Mouse (Mus musculus): ENCODE measurements around the gene Pcsk6.
A peak's percentile ranks its signal among the peaks of the same experiment; 100 is the strongest.
"Not testable (repeated sequence)": the region's sequence is repeated elsewhere in the genome, so short reads cannot be mapped to it uniquely, and the experiment has no call there.

The Pcsk6 gene

DNA sequence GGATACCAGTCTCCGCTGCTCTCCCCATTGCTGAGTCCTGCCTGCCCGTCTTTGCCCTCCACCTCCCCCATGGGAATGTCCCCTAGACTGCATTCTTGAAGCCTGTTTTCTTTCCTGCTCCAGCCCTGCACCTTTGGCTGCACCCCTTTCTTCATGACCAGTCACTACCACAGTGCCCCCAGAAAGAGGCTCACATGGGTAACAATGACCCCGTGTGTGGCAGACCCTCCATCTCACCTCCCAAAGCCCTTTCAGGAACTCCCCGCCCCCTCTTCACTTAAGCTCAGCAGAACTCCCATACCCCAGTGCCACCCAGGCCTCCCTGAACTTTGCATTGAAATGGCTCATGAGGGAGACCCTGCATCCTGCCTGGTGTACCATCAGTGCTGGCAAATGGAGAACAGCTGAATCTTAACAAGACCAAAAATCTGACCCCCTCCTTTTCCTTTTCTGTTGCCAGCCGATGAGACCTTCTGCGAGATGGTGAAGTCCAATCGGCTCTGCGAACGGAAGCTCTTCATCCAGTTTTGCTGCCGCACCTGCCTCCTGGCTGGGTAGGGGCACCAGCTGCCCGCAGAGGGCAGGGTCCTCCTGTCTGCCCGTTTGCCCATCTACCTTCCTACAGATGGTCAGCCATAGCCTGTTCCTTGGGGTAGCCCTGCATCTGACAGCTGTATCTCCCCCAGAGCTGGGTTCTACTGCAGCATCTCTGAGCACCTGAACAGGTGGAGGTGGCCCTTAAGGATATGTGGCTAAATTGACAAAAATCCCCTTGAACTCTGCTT is 187.1 kb downstream of the Pcsk6 start:
- DNase-seq (ENCODE audit: low spot score in 2 of 2): no peak

DNA sequence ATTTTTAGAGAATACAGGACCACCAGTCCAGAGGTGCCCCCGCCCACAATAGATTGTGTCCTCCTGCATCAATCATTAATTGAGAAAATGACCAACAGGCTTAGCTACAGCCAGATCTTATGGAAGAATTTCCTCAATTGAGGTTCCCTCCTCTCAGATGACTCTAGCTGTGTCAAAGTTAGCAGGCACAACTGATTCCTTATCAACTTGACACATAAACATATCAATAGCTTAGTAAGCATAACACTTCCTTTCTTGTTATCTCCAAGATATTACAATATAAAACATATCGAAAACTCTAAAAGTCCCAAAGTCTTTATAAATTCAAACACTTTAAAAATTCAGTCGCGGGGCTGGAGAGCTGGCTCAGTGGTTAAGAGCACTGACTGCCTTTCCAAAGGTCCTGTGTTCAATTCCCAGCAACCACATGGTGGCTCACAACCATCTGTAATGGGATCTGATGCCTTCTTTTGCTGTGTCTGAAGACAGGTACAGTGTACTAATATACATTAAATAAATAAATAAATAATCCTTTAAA is 192.5 kb downstream of the Pcsk6 start:
- DNase-seq (ENCODE audit: low spot score in 2 of 2): no peak

DNA sequence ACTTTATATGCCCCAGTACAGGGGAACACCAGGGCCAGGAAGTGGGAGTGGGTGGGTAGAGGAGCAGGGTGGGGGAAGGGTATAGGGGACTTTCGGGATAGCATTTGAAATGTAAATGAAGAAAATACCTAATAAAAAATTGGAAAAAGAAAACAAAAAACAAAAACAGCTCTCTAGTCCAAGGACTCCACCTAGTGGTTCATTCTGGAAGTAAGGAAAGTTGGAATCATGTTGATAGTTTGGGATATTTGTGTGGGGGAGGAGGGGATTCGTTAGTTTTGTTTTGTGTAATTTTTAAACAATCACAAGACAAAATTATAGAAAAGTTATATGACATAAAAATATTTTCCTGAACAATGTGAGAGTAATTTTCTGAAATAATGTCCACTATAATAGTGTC is 193.8 kb downstream of the Pcsk6 start:
- not testable (repeated sequence) for DNase-seq (ENCODE audit: low spot score in 2 of 2)

DNA sequence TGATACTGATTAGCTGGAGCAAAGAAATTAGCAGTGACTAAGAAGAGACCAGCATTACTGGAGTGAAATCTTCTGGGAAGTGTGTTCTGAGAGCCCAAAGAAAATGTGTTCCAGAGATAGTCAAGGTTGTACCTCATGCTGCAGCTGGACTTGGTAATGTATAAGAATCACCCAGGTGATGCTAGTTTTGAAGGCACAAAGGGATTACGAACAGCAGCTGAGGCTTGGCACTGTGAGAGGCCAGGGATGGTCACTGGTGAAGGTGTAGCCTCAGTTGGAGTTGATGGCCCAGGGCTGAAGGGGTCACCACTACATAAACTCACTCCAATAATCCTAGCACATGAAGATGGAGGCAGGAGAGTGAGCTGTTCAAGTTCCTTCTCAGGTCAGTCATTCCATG is 197.2 kb downstream of the Pcsk6 start, which contains the start of gene Snrpa1:
Gene Snrpa1 (plus strand): TSS at position 301 of the 400 bp plus-strand sequence.
- DNase-seq (ENCODE audit: low spot score in 2 of 2): no peak

DNA sequence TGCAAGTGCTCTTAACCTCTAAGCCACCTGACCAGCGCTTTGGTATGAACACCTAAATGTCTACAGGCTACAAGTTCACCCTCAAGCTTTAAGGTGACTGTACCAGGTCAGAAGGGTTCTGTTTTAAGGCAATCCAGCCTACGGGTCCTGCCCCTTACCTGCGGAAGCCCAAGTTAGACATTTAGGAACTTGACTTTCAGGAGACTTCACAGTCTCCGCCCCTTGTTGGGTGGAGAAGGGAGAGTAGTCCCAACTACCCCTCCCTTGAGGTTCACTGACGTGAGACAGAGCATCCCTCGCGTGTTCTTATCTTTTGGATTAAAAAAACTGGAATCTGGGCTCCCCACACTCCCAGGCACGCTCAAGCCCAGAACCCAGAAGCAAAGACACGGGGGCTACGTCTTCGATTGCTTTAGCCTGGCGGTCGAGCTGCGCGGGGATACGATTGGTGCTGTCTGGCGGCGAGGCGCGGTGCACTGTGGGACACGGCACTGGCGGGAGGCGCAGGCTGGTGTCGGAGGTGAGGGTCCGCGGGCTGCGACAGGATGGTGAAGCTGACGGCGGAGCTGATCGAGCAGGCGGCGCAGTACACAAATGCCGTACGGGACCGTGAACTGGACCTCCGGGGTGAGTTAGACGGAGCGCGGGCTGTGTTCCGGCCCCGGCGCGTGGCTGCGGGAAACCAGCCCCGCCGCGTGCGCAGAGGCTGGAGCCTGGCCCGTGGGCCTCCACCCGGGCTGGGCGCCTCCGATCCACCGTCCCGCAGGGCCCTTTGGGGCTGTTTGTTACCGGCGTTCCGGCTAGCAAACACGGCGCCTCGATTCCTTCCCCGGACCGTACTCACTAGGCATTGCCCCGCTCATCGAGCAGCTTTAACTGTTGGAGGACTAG is 198.8 kb downstream of the Pcsk6 start:
- DNase-seq (ENCODE audit: low spot score in 2 of 2): peak; percentile 86 to 88

DNA sequence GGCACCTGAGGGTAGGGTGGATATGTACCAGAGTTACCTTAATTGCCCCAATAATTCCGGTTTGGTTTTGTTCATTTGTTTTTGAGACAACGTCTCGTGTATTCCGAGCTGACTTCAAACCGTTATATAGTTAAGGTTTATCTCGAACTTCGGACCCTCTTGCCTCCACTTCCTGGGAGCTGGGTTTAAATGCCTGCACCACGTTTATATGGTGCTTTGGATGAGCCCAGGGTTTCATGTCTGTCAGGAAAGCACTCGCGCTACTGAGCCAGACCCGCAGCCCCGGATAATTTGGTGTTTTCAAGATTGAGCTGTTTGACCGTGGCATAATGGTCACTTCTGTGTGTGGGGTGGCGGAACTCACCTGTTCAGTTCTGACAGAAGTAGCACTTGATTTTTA is 199.5 kb downstream of the Pcsk6 start:
- DNase-seq (ENCODE audit: low spot score in 2 of 2): no peak

DNA sequence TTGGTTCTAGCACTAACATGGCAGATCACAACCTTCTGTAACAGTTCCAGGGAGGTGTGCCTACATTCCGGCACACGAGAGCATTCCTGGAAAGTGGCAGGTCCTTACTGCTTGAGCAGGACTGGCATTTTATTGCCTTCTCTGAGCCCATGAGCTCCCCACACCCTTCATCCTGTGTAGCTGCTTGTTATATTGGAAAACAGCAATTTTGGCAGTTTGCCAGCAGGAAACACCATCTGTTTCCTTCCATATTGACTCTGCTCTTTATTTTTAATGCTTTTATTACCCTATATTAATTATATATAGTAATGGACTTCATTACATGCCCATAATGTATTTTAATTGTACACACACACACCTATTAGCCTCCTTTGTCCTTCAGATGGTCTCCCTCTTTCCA is 214.9 kb downstream of the Pcsk6 start:
- DNase-seq (ENCODE audit: low spot score in 2 of 2): no peak

DNA sequence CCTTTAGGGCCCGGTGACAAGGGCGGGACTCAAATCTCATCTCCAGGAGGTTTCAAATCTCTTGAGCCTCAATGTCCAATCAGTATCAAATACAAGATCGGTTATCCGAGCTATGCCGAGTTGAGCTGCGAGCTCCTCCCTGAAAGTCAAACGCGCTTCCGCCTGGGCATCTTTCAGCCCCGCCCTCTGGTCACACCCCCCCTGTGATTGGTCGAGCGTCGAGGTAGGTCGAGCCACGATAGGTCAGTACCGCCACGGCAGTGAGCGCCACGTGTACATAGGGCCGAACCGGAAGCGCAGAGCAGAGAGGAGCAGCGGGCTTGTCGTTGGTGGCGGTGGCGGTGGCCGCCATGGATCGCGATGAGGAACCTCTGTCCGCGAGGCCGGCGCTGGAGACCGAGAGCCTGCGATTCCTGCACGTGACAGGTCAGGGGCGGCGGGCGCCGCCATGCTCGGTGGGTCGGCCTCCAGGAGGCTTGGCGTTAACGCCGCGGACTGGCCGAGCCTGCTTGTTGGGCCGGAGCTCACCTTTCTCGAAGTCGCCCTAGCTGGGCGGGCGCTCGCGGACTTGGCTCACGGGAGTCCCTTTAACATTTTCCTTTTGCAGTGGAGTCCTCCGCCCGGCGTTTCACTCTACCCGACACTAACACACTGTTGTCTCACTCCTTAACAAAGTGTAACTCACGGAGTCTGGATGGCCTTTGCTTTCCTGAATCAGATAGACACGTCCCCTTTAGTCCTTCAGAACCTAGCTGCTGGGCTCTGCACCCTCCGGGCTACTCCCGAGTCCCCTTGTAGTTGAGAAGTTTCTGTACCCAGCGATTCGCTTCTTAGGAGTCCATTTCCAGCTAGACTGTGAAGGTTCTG is 218.1 kb downstream of the Pcsk6 start, which contains the start of gene Selenos:
Gene Selenos (plus strand): TSS at position 286 of the 867 bp plus-strand sequence.
- peak; percentile 94 to 95 for DNase-seq (ENCODE audit: low spot score in 2 of 2)

DNA sequence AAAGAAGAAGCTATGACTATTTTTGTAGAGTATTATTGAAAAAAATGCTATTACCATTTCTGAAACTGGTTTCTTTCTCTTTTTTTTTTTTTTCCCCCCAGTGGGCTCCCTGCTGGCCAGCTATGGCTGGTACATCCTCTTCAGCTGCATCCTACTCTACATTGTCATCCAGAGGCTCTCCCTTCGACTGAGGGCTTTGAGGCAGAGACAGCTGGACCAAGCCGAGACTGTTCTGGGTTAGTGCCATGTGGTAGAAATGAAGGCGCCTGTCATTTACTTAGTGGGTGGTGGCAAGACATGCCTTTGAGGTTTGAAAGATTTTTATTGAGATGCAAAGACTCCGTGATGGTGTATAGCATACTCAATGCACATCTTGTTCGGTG is 218.7 kb downstream of the Pcsk6 start:
- DNase-seq (ENCODE audit: low spot score in 2 of 2): no peak

DNA sequence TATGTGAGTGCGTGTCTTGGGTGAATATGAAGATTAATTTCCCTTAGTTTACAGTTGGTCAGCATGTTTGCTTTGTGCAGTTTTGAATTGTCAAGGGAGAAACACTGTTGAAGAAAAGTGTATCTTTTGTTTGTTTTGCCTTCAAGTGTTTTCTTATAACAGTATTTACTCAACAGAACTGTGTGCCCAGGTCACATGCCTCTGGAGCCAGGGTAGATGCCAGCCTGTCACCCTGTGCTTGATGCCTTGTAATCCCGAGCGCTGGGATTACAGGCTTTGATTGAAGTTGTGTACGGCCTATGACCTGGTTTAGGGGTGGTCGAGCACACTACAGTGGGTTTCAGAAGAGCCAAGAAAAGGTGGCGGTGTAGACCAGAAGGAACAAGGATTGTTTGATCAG is 222.2 kb downstream of the Pcsk6 start:
- no peak for DNase-seq (ENCODE audit: low spot score in 2 of 2)

DNA sequence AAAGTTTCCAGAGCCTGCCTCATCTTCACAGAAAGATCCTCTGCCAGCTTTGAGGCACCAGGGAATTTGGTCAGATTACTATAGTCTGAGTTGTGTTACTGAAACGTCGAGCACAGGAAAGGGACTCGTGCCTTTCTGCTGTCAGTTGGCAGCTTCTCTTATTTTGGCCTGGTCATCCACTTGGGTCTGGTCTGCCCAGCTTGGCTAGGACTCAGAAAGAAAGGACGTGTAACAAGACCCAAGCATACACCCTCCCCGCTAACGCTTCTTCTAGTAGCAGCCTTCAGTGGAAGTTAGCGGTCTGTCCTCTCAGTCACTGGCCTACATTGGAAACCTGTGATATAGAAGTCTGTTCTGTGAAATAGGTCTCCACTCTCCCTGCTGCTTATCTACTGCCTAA is 223.0 kb downstream of the Pcsk6 start:
- DNase-seq (ENCODE audit: low spot score in 2 of 2): peak in 1 of 2 experiments; percentile 21

DNA sequence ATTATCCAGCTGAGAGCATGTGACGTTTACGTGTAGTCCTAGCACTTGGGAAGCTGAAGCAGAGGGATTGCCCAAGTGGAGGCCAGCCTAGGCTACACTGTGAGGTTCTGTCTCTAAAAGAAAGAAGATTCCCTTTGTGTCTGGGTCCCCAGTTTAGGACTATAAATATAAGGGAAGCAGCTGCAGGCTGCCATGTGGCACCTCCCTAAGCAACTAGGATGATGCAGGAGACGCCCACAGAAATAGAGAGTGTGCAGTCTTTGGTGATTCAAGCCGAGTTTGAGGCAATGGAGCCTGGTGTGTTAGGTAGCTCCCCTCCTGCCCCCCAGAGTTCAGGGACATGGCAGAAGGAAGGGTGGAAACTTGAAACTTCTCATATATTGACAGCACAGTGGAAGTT is 226.1 kb downstream of the Pcsk6 start:
- DNase-seq (ENCODE audit: low spot score in 2 of 2): no peak

DNA sequence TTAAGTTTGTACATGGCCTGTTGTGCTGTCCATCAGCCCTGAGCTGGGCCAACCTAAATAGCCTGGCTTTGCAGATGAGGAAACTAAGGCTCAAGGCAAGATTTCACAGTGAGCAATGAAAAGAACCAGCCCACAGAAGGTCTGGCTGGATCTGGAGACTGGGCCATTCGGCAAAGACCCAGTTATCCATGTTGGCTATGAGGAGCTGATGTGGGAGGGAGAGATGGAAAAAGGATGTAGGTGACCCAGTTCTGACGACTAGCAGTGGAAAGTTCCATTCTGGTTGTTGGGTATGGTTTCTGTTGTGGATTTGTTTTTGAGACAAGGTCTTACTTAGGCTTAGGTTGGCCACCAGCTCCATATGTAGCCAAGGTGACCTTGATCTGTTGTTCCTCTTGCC is 226.5 kb downstream of the Pcsk6 start:
- no peak for DNase-seq (ENCODE audit: low spot score in 2 of 2)

DNA sequence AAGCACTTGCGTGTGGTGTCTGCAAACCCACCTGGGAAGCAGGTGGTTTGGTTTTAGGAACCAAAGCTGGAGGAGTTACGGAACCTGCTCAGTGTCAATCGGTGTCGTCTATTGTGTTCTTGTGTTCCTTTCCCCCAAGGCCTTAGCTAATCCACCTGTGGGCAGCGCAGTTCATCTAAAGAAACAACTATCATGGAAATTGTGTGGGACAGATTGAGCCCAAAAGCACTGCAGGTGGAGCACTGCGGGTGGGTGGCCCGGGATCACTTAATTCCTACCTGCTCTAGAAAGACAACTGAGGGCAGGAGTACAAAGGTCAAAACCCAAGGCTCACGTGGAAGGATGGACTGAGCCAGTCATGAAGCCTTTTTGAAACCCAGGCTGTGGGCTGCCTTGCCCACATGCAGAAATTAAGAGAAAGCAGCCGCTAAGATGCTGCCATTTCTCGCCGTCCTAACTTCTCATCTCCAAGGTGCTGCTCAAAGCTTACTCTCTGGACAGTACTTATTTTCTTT is 229.2 kb downstream of the Pcsk6 start:
- DNase-seq (ENCODE audit: low spot score in 2 of 2): no peak

DNA sequence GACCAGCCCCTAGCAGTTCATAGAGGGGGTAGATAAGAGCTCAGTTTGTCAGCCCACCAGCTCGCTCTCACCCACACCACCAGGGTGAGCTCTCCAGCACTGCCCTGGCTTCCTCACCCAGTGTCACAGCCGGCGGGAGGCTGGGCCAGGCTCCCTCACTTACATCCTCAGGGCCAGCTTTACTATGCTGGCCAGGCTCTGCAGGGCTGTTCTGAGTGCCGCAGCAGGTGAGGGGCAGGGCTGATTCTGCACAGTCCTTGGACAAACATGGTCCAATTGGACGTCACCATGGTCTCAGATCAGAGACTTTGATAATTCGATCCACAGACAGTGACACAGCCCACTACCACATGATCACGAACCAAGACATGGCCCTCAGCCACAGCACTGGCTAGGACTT is 230.0 kb downstream of the Pcsk6 start:
- no peak for DNase-seq (ENCODE audit: low spot score in 2 of 2)

DNA sequence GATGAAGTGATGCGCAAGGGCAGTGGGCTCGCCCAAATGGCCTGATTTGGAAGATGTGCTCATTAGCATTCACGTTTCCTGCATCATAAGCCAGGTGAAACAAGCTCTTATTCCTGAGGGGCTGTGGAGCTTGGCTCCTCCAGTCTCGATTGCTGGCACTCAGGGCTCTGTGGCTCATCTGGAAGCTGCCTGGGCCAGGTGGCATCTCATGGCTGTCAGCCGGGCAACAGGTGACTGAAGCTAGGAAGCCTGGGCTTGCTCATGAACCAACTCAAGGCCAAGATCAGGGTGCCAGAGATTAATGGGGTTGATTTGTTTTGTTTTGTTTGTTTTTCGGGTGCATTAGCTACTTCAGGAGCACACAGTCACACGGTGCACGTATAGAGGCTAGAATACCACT is 231.1 kb downstream of the Pcsk6 start:
- no peak for DNase-seq (ENCODE audit: low spot score in 2 of 2)

DNA sequence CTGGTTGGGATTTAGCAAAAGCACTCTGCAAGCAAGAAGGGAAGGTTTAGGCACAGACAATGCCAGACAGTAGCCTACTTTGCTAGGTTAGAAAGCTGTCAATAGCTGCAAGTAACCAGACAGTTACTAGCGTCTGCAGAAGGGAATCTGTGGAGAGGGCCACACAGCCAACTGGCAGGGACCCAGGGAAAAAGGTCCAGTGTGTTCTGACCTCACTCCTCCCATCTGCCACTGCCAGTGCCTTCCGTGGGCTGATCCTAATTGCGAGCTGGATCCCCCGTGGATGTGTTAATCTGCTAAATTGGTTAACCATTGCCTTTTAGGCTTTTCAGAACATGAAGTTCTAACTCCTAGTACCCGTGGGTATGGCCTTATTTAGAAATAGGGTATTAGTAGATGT is 232.6 kb downstream of the Pcsk6 start:
- DNase-seq (ENCODE audit: low spot score in 2 of 2): peak in 1 of 2 experiments; percentile 35

DNA sequence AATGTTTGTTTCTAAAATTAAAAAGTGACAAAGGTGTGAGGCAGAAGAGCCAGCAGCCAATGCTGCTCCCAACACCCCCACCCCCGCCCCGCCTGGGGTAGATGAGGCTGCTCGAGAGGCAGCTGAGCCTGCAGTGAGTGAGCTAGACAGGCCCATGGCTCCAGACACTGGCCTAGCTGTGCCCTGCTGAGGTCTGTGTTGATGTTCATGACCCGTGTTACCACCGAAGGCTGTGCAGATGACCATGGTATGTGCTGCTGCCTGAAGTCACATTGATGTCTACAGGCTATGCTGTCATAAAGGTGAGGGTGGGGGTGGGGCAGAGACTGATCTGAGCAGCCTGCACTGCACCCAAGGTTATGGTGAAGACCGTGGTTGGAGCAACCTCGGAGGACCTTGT is 237.3 kb downstream of the Pcsk6 start:
- DNase-seq (ENCODE audit: low spot score in 2 of 2): no peak

Measured in heart, adult 9 months (tissue).